22 mouse cellular contexts compared by ENCODE assay signal in the genomic region with DNA sequence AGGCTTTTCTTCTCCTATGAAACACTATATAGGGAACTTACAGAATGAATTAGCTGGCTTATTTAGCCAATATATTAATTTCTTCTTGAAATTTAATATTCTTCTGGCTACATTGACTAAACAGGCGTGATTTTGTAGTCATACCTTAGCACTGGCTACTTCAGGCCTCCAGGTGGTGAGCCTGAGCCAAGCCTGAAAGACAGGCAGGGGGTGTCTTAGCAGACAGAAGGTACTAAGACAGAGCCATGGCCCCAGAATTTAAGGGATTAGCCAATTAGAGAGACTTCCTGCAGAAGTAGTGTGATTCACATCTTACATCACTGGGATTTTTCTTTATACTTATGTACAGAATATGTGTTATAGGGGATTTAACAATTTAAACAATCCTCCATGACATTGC. TPM values are rescaled to one million over a fixed set of nuclear protein-coding genes. Genes with fewer than 3 reads are reported as not detected.
A peak's percentile ranks its signal among the peaks of the same experiment; 100 is the strongest.
DNase-seq lines count a peak whose midpoint lies in the region; ATAC-seq and TF ChIP-seq lines count a peak whose summit lies in the region.
"Had no signal": no experiment of that assay in that cellular context is flagged by ENCODE, and none has a peak within 500 bp of the region (broad histone marks: within the 10 kb centered on the region; RNA-seq: fewer than 3 reads in every experiment).

No protein-coding gene starts in this region.

- intact Hi-C loops in heart, postnatal 14 days (cut with DNase I): no loop called here

- no peak for ATAC-seq in hindbrain, postnatal 0 days
- no peak for ATAC-seq in hindbrain, embryonic 11.5 days (ENCODE audit: low FRiP score)
- no peak for ATAC-seq in neural tube, embryonic 13.5 days (ENCODE audit: low read depth)
- ATAC-seq in megakaryocyte progenitor cell, adult 5-6 weeks (replicated peaks; ENCODE audit: poor library complexity): no peak
- ATAC-seq: inflammation-experienced regulatory T-cells, adult 6 months had no signal

- H3K9me3 ChIP-seq in hindbrain, postnatal 0 days (ENCODE audit: low read length): no peaks in the 10 kb centered on the region
- H3K9me3 ChIP-seq in hindbrain, embryonic 11.5 days (ENCODE audit: control insufficient read depth, low read length): no peaks in the 10 kb centered on the region
- H3K9me3 ChIP-seq in neural tube, embryonic 13.5 days: no peaks in the 10 kb centered on the region
- H3K9me3 ChIP-seq: embryonic facial prominence, embryonic 13.5 days; lung, embryonic 15.5 days; midbrain, embryonic 12.5 days had no signal

- WGBS in hindbrain, postnatal 0 days: 37% methylated on average over 1 of the region's 1 CpGs
- 37% methylated on average over 1 of the region's 1 CpGs for WGBS in hindbrain, embryonic 11.5 days
- WGBS in neural tube, embryonic 13.5 days: 47% methylated on average over 1 of the region's 1 CpGs

- DNase-seq in cerebellum, postnatal 14 days: peak; percentile 30 to 31
- no peak for DNase-seq in cerebellum, adult 8-10 months
- DNase-seq in hindbrain, postnatal 0 days (ENCODE audit: low spot score): peak; percentile 72
- no peak for DNase-seq in hindbrain, embryonic 11.5 days (ENCODE audit: low spot score)
- DNase-seq in neural tube, embryonic 10.5 days (ENCODE audit: extremely low spot score, low spot score): no peak
- no peak for DNase-seq in heart, postnatal 14 days
- DNase-seq: adrenal gland, postnatal 36 days; heart, postnatal 10 days; kidney, adult 2 months; kidney, postnatal 36 days; right cerebral cortex, postnatal 14 days; spleen, adult 18-20 months; thymus, postnatal 4 days had no signal

- H3K4me1 ChIP-seq in hindbrain, postnatal 0 days (ENCODE audit: insufficient read depth, low read length): no peaks in the 10 kb centered on the region
- H3K4me1 ChIP-seq in hindbrain, embryonic 11.5 days (replicated peaks; ENCODE audit: control insufficient read depth, insufficient read depth, low read length): no peaks in the 10 kb centered on the region
- peaks cover 22% of the 10 kb centered on the region for H3K4me1 ChIP-seq in neural tube, embryonic 13.5 days (replicated peaks)

- no peaks in the 10 kb centered on the region for H3K27me3 ChIP-seq in hindbrain, postnatal 0 days (ENCODE audit: insufficient read depth, low read length)
- no peaks in the 10 kb centered on the region for H3K27me3 ChIP-seq in hindbrain, embryonic 11.5 days (ENCODE audit: control insufficient read depth, insufficient read depth, low read length)
- peaks cover 4% of the 10 kb centered on the region; the same call in 1 of the 2 replicates for H3K27me3 ChIP-seq in neural tube, embryonic 13.5 days

- peak; percentile 75 for TF ChIP-seq CTCF in hindbrain, postnatal 0 days (IDR thresholded peaks at IDR 0.05; ENCODE audit: low read depth)

- peak overlapping the region; percentile 68; the same call in 1 of the 2 replicates for H3K4me3 ChIP-seq in hindbrain, postnatal 0 days (ENCODE audit: low read length)
- no peak overlapping the region for H3K4me3 ChIP-seq in hindbrain, embryonic 11.5 days (ENCODE audit: low read depth, low read length)
- H3K4me3 ChIP-seq in neural tube, embryonic 13.5 days: no peak overlapping the region
- H3K4me3 ChIP-seq: lung, embryonic 15.5 days had no signal

- no peaks in the 10 kb centered on the region for H3K36me3 ChIP-seq in hindbrain, postnatal 0 days (ENCODE audit: insufficient read depth, low read length)
- H3K36me3 ChIP-seq in hindbrain, embryonic 11.5 days (ENCODE audit: control insufficient read depth, insufficient read depth, low read length): no peaks in the 10 kb centered on the region
- H3K36me3 ChIP-seq in neural tube, embryonic 13.5 days: no peaks in the 10 kb centered on the region
- H3K36me3 ChIP-seq: embryonic facial prominence, embryonic 13.5 days; lung, embryonic 15.5 days; midbrain, embryonic 12.5 days had no signal

- peak overlapping the region; percentile 78 for H3K4me2 ChIP-seq in hindbrain, postnatal 0 days (ENCODE audit: low read depth, low read length)
- H3K4me2 ChIP-seq in hindbrain, embryonic 11.5 days (replicated peaks; ENCODE audit: low read depth, low read length): no peak overlapping the region
- H3K4me2 ChIP-seq in neural tube, embryonic 13.5 days: peak overlapping the region; percentile 77

- no peak overlapping the region for H3K9ac ChIP-seq in hindbrain, postnatal 0 days (replicated peaks; ENCODE audit: low read length)
- H3K9ac ChIP-seq in hindbrain, embryonic 11.5 days (ENCODE audit: low read depth, low read length): no peak overlapping the region
- no peak overlapping the region for H3K9ac ChIP-seq in neural tube, embryonic 13.5 days
- H3K9ac ChIP-seq: embryonic facial prominence, embryonic 13.5 days; liver, embryonic 14.5 days; lung, embryonic 15.5 days had no signal

- H3K27ac ChIP-seq in hindbrain, postnatal 0 days: no peak overlapping the region
- H3K27ac ChIP-seq in hindbrain, embryonic 11.5 days (ENCODE audit: low read depth, low read length): no peak overlapping the region
- no peak overlapping the region; the same call in 1 of the 2 replicates for H3K27ac ChIP-seq in neural tube, embryonic 13.5 days (replicated peaks)
- H3K27ac ChIP-seq: embryonic facial prominence, embryonic 13.5 days; liver, embryonic 14.5 days; lung, embryonic 15.5 days; macrophage had no signal

RNA-seq across cellular contexts. Expression of a gene that starts 1.2 kb away (rescaled TPM):
- 33.8 and 57.3 TPM in 2 replicates for total RNA-seq in hindbrain, postnatal 0 days (2014; rRNA removed)
- 43.7 and 44.9 TPM in 2 replicates for polyA plus RNA-seq in hindbrain, postnatal 0 days (2015; fragmentation: Nextera tagmentation; extraction: Ambion mirVana)
- 5.1 and 7.2 TPM in 2 replicates for polyA plus RNA-seq in hindbrain, embryonic 11.5 days (2014; fragmentation: Nextera tagmentation; extraction: Ambion mirVana)
- polyA plus RNA-seq in neural tube, embryonic 13.5 days (2015; fragmentation: Nextera tagmentation; extraction: Ambion mirVana): 19.7 and 20.9 TPM in 2 replicates
- not detected in 2 replicates for total RNA-seq in megakaryocyte progenitor cell, adult 5-6 weeks (2015)
- not detected in 2 replicates for total RNA-seq in megakaryocyte progenitor cell, adult 5-6 weeks (2017)
- total RNA-seq in heart, postnatal 14 days (2021): under 1 TPM; 0.55 to 0.98 TPM
- total RNA-seq: granulocyte monocyte progenitor cell, adult 5-6 weeks had no signal
- polyA plus RNA-seq: macrophage had no signal

Comparison
In these comparisons a context has a peak if more than half of its experiments do, and no peak if none do; other contexts are left out.
1. DNase-seq: peak in cerebellum, postnatal 14 days (2 of 2) and hindbrain, postnatal 0 days (single experiment); none in cerebellum, adult 8-10 months (single experiment), hindbrain, embryonic 11.5 days (single experiment), neural tube, embryonic 10.5 days (single experiment) and heart, postnatal 14 days (0 of 2).
2. RNA of a gene that starts 1.2 kb away (total RNA-seq): 33.8 to 57.3 TPM in hindbrain, postnatal 0 days; 0.55 to 0.98 TPM in heart, postnatal 14 days and not detected in megakaryocyte progenitor cell, adult 5-6 weeks; every median in the first group is over 10 times any median in the second.